Mouse (Mus musculus): ENCODE measurements around the gene Kcnab2.

Kcnab2 gene

DNA sequence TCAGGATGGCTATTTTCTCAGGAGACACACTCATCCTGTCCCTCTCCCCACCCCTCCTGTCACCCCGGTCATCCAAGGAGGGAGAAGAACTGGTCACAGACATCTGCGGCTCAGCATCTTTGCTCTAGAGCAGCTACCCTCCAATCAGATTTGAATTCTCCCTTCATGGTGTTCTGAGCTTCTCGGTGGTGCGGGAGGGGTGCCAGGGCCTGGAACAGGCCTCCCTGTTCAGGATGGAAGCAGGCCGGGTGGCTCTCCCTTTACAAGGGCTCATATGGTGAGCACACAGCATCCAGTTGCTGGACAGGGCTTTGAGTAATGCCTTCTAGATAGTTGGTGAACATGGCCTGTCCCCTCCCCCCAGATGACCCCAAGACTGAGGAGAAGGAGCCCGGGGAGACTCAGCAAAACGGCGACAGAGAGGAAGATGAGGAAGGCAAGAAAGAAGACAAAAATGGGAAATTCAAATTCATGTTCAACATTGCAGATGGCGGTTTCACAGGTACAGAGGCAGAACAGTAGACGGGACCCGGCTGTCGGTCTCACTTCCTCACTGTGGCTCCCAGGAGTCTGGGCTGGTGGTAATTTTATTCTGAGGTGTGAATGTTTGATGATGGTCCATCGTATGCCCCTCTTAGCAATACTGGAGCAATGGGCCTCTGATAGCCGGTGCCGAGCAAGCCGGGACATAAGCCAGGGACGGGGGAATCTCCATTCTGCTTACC is 95.0 kb downstream of the Kcnab2 start:
- no peak for DNase-seq (ENCODE audit: low spot score)

GRCm38 (mm10) chr4:152365228-152365627 is 112.4 kb downstream of the Kcnab2 start:
- no peak for DNase-seq (ENCODE audit: low spot score)

DNA sequence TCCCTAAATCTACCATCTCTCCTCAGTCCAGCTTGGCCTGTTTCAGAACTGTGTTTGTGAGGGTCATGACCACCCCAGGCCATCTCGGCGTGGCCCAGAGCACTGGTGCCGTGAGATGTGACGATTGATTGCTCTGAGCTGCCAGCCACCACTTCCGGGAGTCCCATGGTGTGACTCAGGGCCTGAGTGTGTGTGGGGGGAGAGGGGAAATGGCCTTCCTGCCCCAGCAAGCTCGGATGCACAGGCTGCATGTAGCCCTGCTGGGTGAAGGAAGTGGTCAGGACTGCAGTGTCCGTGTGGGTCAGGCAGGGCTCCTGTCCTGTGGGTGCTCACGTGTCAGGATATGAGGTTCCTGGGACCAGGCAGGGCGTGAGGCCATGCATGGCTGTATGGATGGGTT is 115.5 kb downstream of the Kcnab2 start:
- no peak for DNase-seq (ENCODE audit: low spot score)

GRCm38 (mm10) chr4:152360855-152361254 is 116.8 kb downstream of the Kcnab2 start:
- no peak for DNase-seq (ENCODE audit: low spot score)

DNA sequence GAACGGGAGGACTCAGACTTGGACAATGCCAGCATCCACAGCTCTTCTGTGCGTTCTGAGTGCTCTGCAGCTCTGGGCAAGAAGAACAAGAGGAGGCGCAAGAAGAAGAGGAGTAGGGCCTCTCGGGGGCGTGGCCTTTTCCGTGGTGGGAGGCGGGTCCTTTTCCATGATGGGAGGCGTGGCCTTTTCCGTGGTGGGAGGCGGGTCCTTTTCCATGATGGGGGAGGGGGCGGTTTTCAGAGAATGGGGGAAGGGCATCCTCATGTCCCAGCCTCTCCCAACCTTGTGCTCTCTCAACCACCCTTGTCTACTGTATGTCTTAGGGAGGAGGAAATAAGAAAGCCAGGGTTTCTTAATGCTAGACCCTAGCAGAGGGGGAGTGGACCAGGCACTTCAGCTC is 118.0 kb downstream of the Kcnab2 start:
- DNase-seq (ENCODE audit: low spot score): no peak

DNA sequence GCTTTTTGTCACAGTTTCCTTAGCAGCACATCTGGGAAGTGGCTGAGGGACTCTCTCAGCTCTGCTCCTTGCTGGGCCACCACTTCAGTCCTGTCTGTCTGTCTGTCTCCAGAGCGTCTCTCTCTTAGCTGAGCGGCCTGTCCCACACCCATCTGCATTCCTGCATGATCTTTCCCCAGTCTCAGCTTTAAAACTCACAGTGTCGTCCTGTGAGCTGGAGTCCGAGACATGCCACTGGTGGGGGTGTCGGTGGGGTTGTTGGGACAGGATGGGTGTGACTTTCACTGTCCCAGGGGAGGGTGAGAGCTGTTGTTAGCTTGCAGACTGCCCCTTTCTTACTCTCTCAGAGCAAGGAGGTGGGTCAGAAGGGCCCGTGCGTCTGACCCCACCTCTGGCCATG is 122.0 kb downstream of the Kcnab2 start:
- no peak for DNase-seq (ENCODE audit: low spot score)

DNA sequence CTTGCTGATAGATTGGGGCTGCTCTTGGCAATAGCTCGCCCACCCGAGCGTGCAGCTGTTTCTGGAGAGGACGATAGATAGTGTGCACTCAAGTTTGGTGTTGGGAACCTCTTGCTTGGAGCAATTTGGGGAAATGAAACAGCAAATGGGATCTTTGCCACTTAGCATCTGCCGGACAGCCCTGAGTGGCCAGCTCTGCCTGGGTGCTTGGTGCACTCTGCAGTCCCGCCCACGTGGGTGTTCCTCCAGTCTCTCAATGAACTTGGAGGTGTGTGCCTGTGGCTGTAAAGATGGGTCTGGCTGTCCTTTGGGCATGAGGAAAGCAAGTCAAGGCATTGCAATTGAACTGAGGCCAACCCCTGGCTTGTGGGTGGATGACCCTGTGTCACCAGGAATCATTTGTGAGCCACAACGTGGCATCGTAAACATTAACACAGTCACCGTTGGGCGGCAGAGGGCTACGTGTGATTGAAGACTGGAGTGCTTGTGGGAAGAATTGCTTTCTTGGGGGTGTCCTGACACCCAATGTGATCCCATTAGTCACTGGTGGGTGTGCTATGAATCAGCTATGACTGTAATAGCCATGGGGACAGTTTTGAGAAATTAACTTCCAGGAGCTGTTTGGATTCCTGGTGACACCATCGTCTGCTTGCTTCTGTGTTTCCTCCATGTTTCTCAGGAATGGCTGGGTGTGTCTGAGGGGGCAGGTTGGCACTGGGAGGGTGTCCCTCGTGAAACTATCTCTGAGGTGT is 123.6 kb downstream of the Kcnab2 start:
- DNase-seq (ENCODE audit: low spot score): no peak

DNA sequence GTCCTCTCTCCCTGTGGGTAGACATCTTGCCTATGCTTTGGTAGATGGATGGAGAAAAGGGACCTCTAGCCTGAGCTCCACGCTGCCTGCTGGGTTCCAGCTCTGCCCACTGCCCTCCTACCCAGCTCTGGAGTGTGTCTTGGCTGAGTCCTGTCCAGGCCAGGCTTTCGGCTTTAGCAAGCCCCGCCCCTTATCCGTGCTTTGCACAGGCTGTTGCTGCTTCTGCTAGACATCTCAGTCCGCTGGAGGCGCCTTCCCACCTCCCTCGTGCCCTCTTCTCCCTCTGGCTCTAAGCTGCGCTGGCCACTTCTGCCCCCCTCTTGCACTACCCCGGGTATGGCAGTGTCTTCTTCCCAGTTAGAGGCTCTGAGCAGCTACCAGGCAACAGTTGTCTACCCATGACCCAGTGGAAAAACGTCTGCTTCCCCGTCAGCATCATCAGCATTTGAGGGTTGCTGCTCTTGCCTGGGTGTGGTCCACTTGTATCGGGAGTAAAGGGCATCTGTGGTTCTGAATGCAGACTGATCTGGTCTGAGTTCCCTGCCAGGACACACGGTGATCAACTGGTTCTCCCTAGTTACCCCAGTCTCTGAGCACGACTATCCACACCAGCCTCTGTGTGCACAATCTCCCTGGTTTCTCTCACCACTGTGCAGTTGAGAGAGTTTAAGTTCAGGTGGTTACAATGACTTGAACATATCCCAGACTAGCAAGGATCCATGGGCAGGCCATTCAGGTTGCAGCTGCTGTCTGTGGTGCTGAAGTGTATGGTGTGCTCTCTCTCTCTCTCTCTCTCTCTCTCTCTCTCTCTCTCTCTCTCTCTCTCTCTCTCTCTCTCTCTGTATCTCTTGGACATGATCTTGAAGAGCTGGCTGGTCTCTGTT is 126.0 kb downstream of the Kcnab2 start:
- no peak for DNase-seq (ENCODE audit: low spot score)

- no peak for DNase-seq (ENCODE audit: low spot score)
Measured at GRCm38 (mm10) chr4:152350722-152351421, 126.8 kb downstream of the Kcnab2 start.

- no peak for DNase-seq (ENCODE audit: low spot score)
Measured at GRCm38 (mm10) chr4:152349837-152350381, 127.8 kb downstream of the Kcnab2 start.

DNA sequence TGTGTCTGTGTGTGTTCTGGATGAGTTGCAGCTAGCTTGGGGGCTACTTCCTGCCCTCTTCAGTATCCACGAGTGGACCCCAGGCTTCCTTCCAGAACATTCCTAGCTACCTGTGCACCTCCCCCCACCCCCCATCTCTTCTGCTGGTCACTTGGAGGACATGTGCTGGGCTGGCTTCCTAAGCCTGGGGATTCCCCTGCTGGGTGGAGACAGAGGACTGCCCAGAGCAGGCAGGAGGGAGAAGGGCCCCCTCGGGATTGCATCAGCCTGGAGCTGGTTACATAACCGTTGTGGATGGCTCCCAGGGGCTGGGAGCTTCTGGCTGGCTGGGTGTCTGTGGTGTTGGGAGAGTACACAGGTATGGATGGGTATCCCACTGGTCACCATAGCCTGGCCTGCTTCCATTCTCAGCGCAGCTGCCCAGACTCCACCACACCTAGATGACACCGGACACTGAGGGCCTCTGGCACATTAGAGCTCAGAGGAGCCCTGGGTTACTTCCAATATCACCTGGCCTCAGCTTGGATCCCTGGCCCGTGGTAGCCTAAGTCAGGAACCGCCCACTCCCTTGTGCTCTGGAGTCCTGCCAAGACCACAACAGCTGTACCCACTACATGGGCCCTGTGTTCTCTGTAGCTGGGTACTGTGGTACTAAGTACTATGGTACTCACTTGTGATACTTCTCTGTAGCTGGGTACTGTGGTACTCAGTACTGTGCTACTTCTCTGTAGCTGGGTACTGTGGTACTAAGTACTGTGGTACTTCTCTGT is 132.4 kb downstream of the Kcnab2 start:
- DNase-seq (ENCODE audit: low spot score): peak; percentile 8

DNA sequence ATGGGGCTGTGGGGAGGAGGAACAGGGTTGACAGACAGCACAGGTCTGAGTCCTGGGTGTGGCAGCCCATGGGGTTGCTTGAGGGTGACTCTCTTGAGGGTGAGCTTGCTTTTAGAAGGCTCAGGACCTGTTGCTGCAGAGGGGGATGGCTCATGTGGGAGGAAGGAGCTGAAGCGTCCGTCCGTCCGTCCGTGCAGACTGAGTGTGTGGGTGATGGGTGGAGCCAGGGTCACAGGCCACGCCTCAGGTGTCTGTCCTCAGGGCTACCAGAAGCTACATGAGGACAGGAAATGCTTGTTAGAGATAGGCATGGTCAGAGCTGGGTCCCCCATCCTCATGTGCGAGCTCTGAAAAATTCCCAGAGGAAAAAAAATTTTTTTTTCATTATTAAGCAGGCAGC is 133.0 kb downstream of the Kcnab2 start:
- DNase-seq (ENCODE audit: low spot score): no peak

DNA sequence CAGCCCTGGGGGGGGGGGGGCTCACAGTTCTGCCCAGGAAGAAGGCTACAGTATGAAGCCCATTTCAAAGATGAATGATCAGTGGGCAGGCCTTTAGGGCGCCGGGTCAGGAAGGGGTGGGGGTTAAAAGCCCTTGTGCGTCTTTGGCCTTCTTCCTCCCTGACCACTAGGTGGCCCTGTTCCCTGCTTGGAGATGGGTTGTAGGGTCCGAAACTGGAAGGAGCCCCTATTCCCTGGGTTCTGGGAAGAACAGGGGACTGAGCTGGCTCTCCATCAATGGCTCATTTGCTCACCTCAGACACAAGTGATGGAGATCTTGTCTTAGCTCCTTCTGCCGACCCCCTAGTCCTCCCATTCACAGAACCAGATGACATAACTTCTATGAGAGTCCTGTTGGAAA is 134.4 kb downstream of the Kcnab2 start:
- no peak for DNase-seq (ENCODE audit: low spot score)
